Mouse (Mus musculus) limb, embryonic 13.5 days (tissue): ENCODE data around the gene Nav3. TPM values are rescaled to one million over a fixed set of nuclear protein-coding genes. Genes with fewer than 3 reads are reported as not detected.
A peak's percentile ranks its signal among the peaks of the same experiment; 100 is the strongest.
"Not testable (repeated sequence)": the region's sequence is repeated elsewhere in the genome, so short reads cannot be mapped to it uniquely, and the experiment has no call there.

Experiments used
- ATAC-seq: fragments of 200-750 bp; cut with Nextera tagmentation; 2 replicates; pipeline ENCODE4 v1.8.0; 2017; ENCODE audit warnings: low read depth, moderate number of reproducible peaks, moderate TSS enrichment; ENCODE audit not compliant: low FRiP score
- H3K27ac ChIP-seq: fragments of 300-500 bp; sonication (generic); 2 replicates; pipeline ENCODE4 v1.5.1; 2015; ENCODE audit warnings: inconsistent platforms, mild to moderate bottlenecking, moderate library complexity
- H3K27me3 ChIP-seq: fragments of 300-500 bp; sonication (generic); 2 replicates; pipeline ENCODE4 v1.6.1; 2015; ENCODE audit warnings: mild to moderate bottlenecking, inconsistent platforms
- H3K36me3 ChIP-seq: fragments of 300-500 bp; sonication (generic); 2 replicates; pipeline ENCODE4 v1.6.1; 2015; ENCODE audit warnings: inconsistent platforms, mild to moderate bottlenecking, moderate library complexity
- H3K4me1 ChIP-seq: fragments of 300-500 bp; sonication (generic); 2 replicates; pipeline ENCODE4 v1.6.1; 2015; ENCODE audit warnings: inconsistent platforms
- H3K4me2 ChIP-seq: fragments of 300-500 bp; sonication (generic); replicated peaks from 2 replicates; pipeline ENCODE4 v1.6.1; 2015; ENCODE audit warnings: inconsistent platforms, mild to moderate bottlenecking, moderate library complexity
- H3K4me3 ChIP-seq: fragments of 300-500 bp; sonication (generic); 2 replicates; pipeline ENCODE4 v1.5.1; 2015; ENCODE audit warnings: moderate library complexity, mild to moderate bottlenecking, inconsistent platforms
- H3K9ac ChIP-seq: fragments of 300-500 bp; sonication (generic); 2 replicates; pipeline ENCODE4 v1.6.1; 2015; ENCODE audit warnings: mild to moderate bottlenecking, inconsistent platforms
- H3K9me3 ChIP-seq: fragments of 300-500 bp; sonication (generic); 2 replicates; pipeline ENCODE4 v1.6.1; 2016; ENCODE audit warnings: inconsistent platforms
- WGBS: fragments of 180-500 bp; shearing (Covaris S2); methylation state at CpG from one replicate; pipeline ENCODE4 v1.1.7; 2015; 5-methylcytosine and 5-hydroxymethylcytosine counted together
- polyA plus RNA-seq: library from polyadenylated mRNA; unstranded; fragments of >200 nt; fragmentation: Nextera tagmentation; extraction: Ambion mirVana; gene quantifications from 2 replicates; pipeline ENCODE4 v1.2.1, GENCODE M21; 2015

Nav3 gene
- polyA plus RNA-seq, 1 experiment from 2014 or later: 5.5 TPM

DNA sequence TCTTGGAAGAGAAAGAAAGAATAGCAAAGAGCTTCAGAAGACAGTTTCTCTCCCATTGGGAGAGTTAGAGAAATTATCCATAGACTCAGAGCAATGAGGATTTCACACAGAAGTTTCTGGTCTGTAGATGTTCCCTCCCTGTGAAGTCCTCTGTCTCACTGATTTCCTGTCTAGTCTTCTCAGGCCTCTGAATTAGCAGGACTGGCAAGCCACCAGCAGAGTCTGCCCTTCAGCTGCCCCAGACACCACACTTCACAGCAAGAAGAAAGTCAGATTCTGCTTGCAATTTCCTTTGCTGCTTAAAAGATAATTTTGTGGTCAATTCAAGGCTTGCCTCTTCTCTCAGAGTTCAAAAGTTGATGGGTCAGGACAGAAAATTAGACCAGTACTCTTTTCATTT is 361.6 kb downstream of the Nav3 start:
- H3K27me3 ChIP-seq: no peaks in the 10 kb centered on the region
- no peaks in the 10 kb centered on the region for H3K36me3 ChIP-seq
- no peak overlapping the region for H3K9ac ChIP-seq
- H3K27ac ChIP-seq: no peak overlapping the region
- no peaks in the 10 kb centered on the region for H3K4me1 ChIP-seq
- H3K4me3 ChIP-seq: no peak overlapping the region
- no peaks in the 10 kb centered on the region for H3K9me3 ChIP-seq
- ATAC-seq: no peak
- no peak overlapping the region for H3K4me2 ChIP-seq

DNA sequence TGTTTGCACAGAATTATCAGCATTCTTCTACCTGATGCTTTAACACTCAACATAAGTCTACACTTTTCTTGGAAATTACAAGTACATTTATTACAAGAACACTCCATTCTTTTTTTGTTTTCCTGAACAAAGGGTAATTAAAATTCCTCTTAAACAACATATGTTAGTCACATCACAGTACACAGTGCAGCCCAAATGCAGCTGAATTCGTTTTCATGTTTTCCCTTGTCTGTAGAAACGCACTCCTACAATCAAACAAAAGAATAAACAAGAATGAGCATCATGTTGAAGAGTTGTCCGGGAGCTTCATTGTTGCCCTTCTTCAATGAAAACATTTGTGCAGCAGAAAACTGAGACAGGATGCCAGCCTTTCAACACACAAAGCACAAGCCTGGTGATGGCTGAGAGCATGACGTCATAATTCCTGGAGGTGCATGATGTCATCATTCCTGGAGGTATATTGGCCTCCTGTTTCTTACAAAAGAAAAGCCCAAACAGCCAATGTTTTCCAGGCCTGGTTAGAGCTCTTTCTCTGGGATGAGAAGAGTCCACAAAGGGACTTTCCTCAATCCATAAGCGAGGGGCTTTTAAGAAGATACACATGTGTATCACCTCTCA is 367.5 kb downstream of the Nav3 start:
- 67% methylated on average over 5 of the region's 5 CpGs for WGBS
- H3K27ac ChIP-seq: no peak overlapping the region
- peak; percentile 62; the same call in 1 of the 2 replicates for ATAC-seq
- no peak overlapping the region for H3K4me3 ChIP-seq
- H3K4me2 ChIP-seq: no peak overlapping the region
- no peaks in the 10 kb centered on the region for H3K27me3 ChIP-seq
- H3K9ac ChIP-seq: no peak overlapping the region
- 0 out of 2 replicates have a peak, but pooled peaks cover 3% of the 10 kb centered on the region for H3K4me1 ChIP-seq
- H3K9me3 ChIP-seq: no peaks in the 10 kb centered on the region
- H3K36me3 ChIP-seq: no peaks in the 10 kb centered on the region

- Histone ChIP-seq H3K9me3 (no peaks in the 10 kb centered on the region), H3K4me3 (no peak overlapping the region), H3K4me2 (no peak overlapping the region), H3K9ac (no peak overlapping the region), H3K27me3 (no peaks in the 10 kb centered on the region), H3K27ac (no peak overlapping the region), H3K4me1 (0 out of 2 replicates have a peak, but pooled peaks cover 3% of the 10 kb centered on the region), H3K36me3 (no peaks in the 10 kb centered on the region)
- ATAC-seq: no peak
- WGBS: 83% methylated on average over 1 of the region's 1 CpGs
These were observed 370.1 kb downstream of the Nav3 start for GRCm38 (mm10) chr10:110085903-110086302.

GRCm38 (mm10) chr10:110085156-110085555 is 370.8 kb downstream of the Nav3 start:
- Histone ChIP-seq H3K4me3 (no peak overlapping the region), H3K4me2 (no peak overlapping the region), H3K27me3 (no peaks in the 10 kb centered on the region), H3K36me3 (no peaks in the 10 kb centered on the region), H3K27ac (no peak overlapping the region), H3K9ac (no peak overlapping the region), H3K4me1 (0 out of 2 replicates have a peak, but pooled peaks cover 3% of the 10 kb centered on the region), H3K9me3 (no peaks in the 10 kb centered on the region)
- peak; percentile 51; the same call in 1 of the 2 replicates for ATAC-seq
- 3% methylated on average over 5 of the region's 5 CpGs for WGBS

DNA sequence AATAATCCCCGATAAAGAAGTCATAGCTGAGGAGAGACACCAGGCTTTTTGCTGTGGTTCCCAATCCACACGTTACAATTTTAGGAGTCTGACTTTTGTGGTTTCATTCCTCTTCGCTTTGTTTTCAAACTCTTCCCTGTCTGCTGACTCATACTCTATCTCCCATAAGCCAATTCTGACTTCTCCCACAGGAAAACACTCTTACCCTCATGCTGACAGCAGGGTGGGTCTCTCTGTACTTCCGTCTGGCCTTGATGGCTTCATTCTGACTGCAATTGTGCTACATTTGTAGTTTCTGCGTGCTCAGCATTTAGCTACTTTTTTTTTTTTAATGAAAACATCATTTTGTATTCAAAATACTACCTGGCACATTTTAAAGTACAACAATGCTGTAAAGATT is 379.4 kb downstream of the Nav3 start:
- no peaks in the 10 kb centered on the region for H3K9me3 ChIP-seq
- H3K36me3 ChIP-seq: no peaks in the 10 kb centered on the region
- H3K4me3 ChIP-seq: no peak overlapping the region
- no peak for ATAC-seq
- no peaks in the 10 kb centered on the region for H3K4me1 ChIP-seq
- 83% methylated on average over 5 of the region's 5 CpGs for WGBS
- H3K27me3 ChIP-seq: no peaks in the 10 kb centered on the region
- H3K9ac ChIP-seq: no peak overlapping the region
- H3K4me2 ChIP-seq: no peak overlapping the region
- H3K27ac ChIP-seq: no peak overlapping the region

DNA sequence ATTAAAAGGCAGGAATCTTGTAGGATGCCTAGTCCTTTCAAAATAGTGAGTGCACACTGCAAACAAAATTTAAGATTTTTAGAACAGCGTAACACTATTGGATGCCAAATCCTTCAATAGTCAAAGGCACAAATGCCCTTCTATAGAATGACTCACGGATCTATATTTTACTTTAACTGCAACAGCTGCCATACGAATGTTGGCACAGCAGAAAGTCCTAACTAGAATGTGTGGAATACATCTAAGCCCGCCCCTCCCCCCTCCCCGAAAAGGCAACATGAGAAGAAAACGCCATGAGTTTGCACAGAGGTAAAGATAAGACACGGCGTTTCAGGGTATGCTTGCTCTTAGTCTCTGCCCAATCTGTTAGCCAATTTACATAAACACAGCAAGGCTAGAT is 383.6 kb downstream of the Nav3 start:
- 78% methylated on average over 8 of the region's 8 CpGs for WGBS
- Histone ChIP-seq H3K36me3 (no peaks in the 10 kb centered on the region), H3K9ac (no peak overlapping the region), H3K27me3 (no peaks in the 10 kb centered on the region), H3K4me1 (no peaks in the 10 kb centered on the region), H3K4me3 (no peak overlapping the region), H3K4me2 (no peak overlapping the region), H3K9me3 (no peaks in the 10 kb centered on the region), H3K27ac (no peak overlapping the region)
- no peak for ATAC-seq

- Histone ChIP-seq H3K27me3 (no peaks in the 10 kb centered on the region), H3K4me2 (no peak overlapping the region), H3K36me3 (no peaks in the 10 kb centered on the region), H3K4me3 (no peak overlapping the region), H3K9me3 (no peaks in the 10 kb centered on the region), H3K4me1 (peaks cover 7% of the 10 kb centered on the region), H3K9ac (no peak overlapping the region), H3K27ac (no peak overlapping the region)
- ATAC-seq: no peak
- 39% methylated on average over 5 of the region's 5 CpGs for whole genome bisulfite sequencing
These were observed 394.8 kb downstream of the Nav3 start for GRCm38 (mm10) chr10:110061166-110061565.

- no peaks in the 10 kb centered on the region for H3K36me3 ChIP-seq
- whole genome bisulfite sequencing: 34% methylated on average over 4 of the region's 4 CpGs
- no peaks in the 10 kb centered on the region for H3K27me3 ChIP-seq
- H3K4me2 ChIP-seq: no peak overlapping the region
- H3K4me3 ChIP-seq: no peak overlapping the region
- H3K4me1 ChIP-seq: peaks cover 4% of the 10 kb centered on the region; the same call in 1 of the 2 replicates
- ATAC-seq: peak; percentile 57
- H3K27ac ChIP-seq: no peak overlapping the region
- no peaks in the 10 kb centered on the region for H3K9me3 ChIP-seq
- H3K9ac ChIP-seq: no peak overlapping the region
These were observed 418.5 kb downstream of the Nav3 start for GRCm38 (mm10) chr10:110037547-110037946.

DNA sequence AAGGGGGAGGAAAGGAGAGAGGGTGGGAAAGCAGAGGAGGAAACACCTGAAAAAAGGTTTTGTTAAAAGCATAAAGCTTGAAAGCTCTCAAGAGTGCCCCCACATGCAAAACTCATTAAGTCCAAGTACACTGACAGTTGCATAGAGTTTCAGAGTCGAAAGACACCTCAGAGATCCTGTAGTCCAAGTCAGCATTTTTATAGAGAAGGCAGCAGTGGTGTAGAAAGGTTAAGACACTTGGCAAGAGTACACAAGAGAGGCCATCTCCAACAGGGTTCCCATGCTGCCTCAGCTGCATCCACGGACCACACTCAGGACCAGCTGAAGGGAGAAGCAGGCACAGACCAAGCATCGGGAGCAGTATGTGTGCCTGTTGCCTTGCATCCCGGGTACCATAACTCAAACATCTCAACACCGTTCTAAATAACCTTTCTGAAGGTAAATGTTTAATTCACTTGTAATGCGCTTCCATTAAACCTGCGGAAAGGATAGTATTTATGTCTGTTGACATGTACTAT is 421.4 kb downstream of the Nav3 start:
- 70% methylated on average over 7 of the region's 7 CpGs for WGBS
- Histone ChIP-seq H3K9ac (no peak overlapping the region), H3K4me1 (peaks cover 4% of the 10 kb centered on the region; the same call in 1 of the 2 replicates), H3K4me2 (no peak overlapping the region), H3K27me3 (no peaks in the 10 kb centered on the region), H3K27ac (no peak overlapping the region), H3K36me3 (no peaks in the 10 kb centered on the region), H3K9me3 (no peaks in the 10 kb centered on the region), H3K4me3 (no peak overlapping the region)
- peak; percentile 71 for ATAC-seq

- H3K9me3 ChIP-seq, H3K4me3 ChIP-seq, H3K4me2 ChIP-seq, H3K4me1 ChIP-seq, H3K27me3 ChIP-seq, H3K36me3 ChIP-seq, H3K9ac ChIP-seq, ATAC-seq, H3K27ac ChIP-seq: not testable (repeated sequence)
- 75% methylated on average over 2 of the region's 2 CpGs for WGBS
These were observed 431.1 kb downstream of the Nav3 start for GRCm38 (mm10) chr10:110024897-110025296.

- Histone ChIP-seq H3K4me1 (no peaks in the 10 kb centered on the region), H3K36me3 (no peaks in the 10 kb centered on the region), H3K4me3 (no peak overlapping the region), H3K27ac (no peak overlapping the region), H3K4me2 (no peak overlapping the region), H3K27me3 (no peaks in the 10 kb centered on the region), H3K9ac (no peak overlapping the region), H3K9me3 (no peaks in the 10 kb centered on the region)
- no peak for ATAC-seq
- WGBS: 70% methylated on average over 3 of the region's 3 CpGs
These were observed 433.9 kb downstream of the Nav3 start for GRCm38 (mm10) chr10:110022100-110022499.

- Histone ChIP-seq H3K4me3 (no peak overlapping the region), H3K4me2 (no peak overlapping the region), H3K36me3 (no peaks in the 10 kb centered on the region), H3K9me3 (no peaks in the 10 kb centered on the region), H3K27me3 (no peaks in the 10 kb centered on the region), H3K27ac (no peak overlapping the region), H3K9ac (no peak overlapping the region), H3K4me1 (no peaks in the 10 kb centered on the region)
- ATAC-seq: no peak
- 59% methylated on average over 4 of the region's 4 CpGs for WGBS
These were observed 436.6 kb downstream of the Nav3 start for GRCm38 (mm10) chr10:110019266-110019866.

DNA sequence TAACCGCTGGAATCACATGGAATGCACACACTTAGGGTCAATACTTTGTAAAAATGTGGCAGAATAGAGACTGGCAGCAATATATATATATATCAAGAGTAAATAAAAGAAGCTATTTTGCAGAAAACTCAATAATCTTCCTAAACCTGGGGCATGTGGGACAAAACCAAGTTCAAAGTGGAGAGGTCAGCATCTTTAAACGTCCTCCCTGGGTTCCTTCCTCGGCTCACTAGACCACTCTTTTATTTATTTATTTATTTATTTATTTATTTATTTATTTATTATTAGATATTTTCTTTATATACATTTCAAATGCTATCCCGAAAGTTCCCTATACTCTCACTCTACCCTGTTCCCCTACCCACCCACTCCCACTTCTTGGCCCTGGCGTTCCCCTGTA is 454.7 kb downstream of the Nav3 start:
- H3K9ac ChIP-seq, ATAC-seq, H3K4me2 ChIP-seq, H3K27me3 ChIP-seq, H3K27ac ChIP-seq, H3K4me1 ChIP-seq, H3K9me3 ChIP-seq, H3K4me3 ChIP-seq, H3K36me3 ChIP-seq: not testable (repeated sequence)
- 69% methylated on average over 5 of the region's 5 CpGs for WGBS
